Mouse (Mus musculus): ENCODE results near the gene Mkrn1. TPM values are rescaled to one million over a fixed set of nuclear protein-coding genes. Genes with fewer than 3 reads are reported as not detected.

Gene Mkrn1
- polyA plus RNA-seq, 1 experiment from 2014 or later, result 154 TPM

DNA sequence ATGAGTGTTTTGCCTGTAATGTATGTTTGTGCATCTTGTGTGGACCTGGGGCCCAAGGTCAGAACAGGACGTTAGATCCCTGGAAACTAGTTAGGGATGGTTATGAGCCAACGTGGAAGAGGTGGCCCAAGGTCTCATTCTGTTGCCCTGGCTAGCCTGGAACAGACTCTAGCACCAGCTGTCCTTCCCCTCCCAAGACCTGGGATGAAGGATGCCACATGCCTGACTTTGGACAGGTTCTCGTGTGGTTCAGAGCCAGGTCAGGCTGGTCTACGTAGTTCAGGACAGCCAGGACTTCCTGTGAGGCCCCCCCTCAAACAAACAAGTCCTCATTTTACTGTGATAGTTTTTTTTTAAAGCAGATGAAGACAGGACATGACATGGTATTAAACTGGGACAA is 24.3 kb downstream of the Mkrn1 start:
- no peaks in the 10 kb centered on the region for H3K9me3 ChIP-seq (ENCODE audit: low read length)
- no peak overlapping the region for H3K9ac ChIP-seq (replicated peaks)
- H3K27me3 ChIP-seq (ENCODE audit: insufficient read depth, low read length), result no peaks in the 10 kb centered on the region
- peaks cover 44% of the 10 kb centered on the region for H3K36me3 ChIP-seq (replicated peaks; ENCODE audit: insufficient read depth, low read length)
- no peak overlapping the region for H3K4me3 ChIP-seq (ENCODE audit: low read depth, low read length)
- ATAC-seq (no peak), DNase-seq (no peak)
- WGBS (ENCODE audit: insufficient replicate concordance), result 81% methylated on average over 4 of the region's 4 CpGs
- no peak overlapping the region for H3K27ac ChIP-seq (ENCODE audit: low read depth)
- H3K4me2 ChIP-seq (ENCODE audit: low read depth, low read length), result no peak overlapping the region
- no peaks in the 10 kb centered on the region for H3K4me1 ChIP-seq (ENCODE audit: insufficient read depth)
- no peak for TF ChIP-seq EP300 (IDR thresholded peaks at IDR 0.05; ENCODE audit: low read depth)
- TF ChIP-seq CTCF (IDR thresholded peaks at IDR 0.05; ENCODE audit: low read depth), result no peak

GRCm38 (mm10) chr6:39395471-39395870 is 24.8 kb downstream of the Mkrn1 start:
- 82% methylated on average over 4 of the region's 4 CpGs for WGBS (ENCODE audit: insufficient replicate concordance)
- H3K36me3 ChIP-seq (replicated peaks; ENCODE audit: insufficient read depth, low read length), result peaks cover 42% of the 10 kb centered on the region
- ATAC-seq, result no peak

DNA sequence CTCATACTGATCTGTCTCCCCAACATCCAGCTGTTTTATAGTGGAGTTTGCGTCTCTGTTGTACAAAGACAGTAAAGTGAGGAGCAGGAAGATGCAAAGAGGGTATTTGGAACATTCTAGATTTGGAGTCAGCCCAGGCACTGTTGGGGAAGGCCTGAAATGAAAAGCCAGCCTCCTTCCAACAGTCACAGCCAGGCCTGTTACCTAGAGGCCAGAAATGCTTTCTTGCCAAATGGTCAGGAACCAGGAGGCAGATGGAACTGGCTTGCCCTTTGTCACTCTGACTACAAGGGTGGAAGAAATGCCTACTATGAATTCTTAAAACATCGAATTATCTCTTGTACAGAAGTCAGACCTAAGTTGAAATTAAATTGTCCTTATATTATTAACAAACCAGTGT is 30.3 kb downstream of the Mkrn1 start:
- WGBS (ENCODE audit: insufficient replicate concordance), result 75% methylated on average over 2 of the region's 2 CpGs

More at GRCm38 (mm10) chr6:39395471-39395870, 24.8 kb downstream of the Mkrn1 start:
- Histone ChIP-seq H3K27me3 (ENCODE audit: insufficient read depth, low read length) (no peaks in the 10 kb centered on the region), H3K4me2 (ENCODE audit: low read depth, low read length) (no peak overlapping the region), H3K9me3 (ENCODE audit: low read length) (no peaks in the 10 kb centered on the region), H3K9ac (replicated peaks) (no peak overlapping the region), H3K27ac (ENCODE audit: low read depth) (no peak overlapping the region), H3K4me3 (ENCODE audit: low read depth, low read length) (no peak overlapping the region), H3K4me1 (ENCODE audit: insufficient read depth) (no peaks in the 10 kb centered on the region)
- DNase-seq, result no peak
- TF ChIP-seq EP300 (IDR thresholded peaks at IDR 0.05; ENCODE audit: low read depth), result no peak
- no peak for TF ChIP-seq CTCF (IDR thresholded peaks at IDR 0.05; ENCODE audit: low read depth)

DNA sequence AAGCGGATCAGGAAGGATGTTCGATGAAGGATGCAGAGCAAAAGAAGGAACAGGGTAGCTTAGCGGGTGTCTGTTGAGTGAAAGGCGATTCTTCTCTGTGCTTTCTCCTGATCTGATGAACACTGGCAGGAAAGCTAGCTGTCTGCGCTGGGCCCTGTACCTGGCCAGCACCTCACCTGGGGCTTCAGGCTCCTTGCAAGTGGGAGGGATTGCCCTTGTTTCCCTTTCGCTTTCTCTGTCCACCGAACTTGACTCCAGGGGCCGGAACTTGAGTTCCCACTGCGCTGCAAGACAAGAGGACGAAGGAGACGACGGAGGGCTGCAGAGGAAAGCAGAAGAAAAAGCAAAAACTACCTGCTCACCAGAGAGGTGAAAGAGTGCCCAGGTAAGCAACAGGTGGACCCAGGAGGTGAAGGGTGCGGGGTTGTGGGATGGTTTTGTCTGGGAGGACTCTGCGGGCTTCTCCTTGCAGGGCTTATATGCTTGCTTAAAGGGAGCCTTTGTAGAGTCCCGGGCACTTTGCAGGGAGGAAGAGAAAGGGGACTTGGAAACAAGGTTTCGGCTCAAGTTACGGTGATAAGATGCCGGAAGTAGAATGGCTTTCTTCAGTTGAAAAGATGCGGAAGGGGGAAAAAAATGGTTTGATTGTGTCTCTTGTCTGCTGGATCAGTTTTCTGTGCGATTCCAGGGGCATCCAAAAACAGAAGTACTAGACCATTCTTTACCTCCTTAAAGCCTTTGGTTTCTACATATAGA is 39.0 kb downstream of the Mkrn1 start, which contains the start of gene Rab19:
TSS of gene Rab19 (plus strand) at position 51 of the 756 bp plus-strand sequence.
- DNase-seq (peak; percentile 29), ATAC-seq (no peak)
- WGBS (ENCODE audit: insufficient replicate concordance), result 4% methylated on average over 20 of the region's 20 CpGs
- peak within 1 kb of the TSS; percentile 61 for H3K4me3 ChIP-seq (ENCODE audit: low read depth, low read length)
- TF ChIP-seq EP300 (IDR thresholded peaks at IDR 0.05; ENCODE audit: low read depth) (no peak), CTCF (IDR thresholded peaks at IDR 0.05; ENCODE audit: low read depth) (no peak)
- H3K36me3 ChIP-seq (replicated peaks; ENCODE audit: insufficient read depth, low read length), result no peaks in the 10 kb centered on the region
- no peaks in the 10 kb centered on the region for H3K9me3 ChIP-seq (ENCODE audit: low read length)
- H3K4me1 ChIP-seq (ENCODE audit: insufficient read depth), result peaks cover 9% of the 10 kb centered on the region
- H3K9ac ChIP-seq (replicated peaks), result peak within 1 kb of the TSS; percentile 64
- H3K4me2 ChIP-seq (ENCODE audit: low read depth, low read length), result peak within 1 kb of the TSS; percentile 86
- peaks cover 15% of the 10 kb centered on the region; the same call in 1 of the 2 replicates for H3K27me3 ChIP-seq (ENCODE audit: insufficient read depth, low read length)
- H3K27ac ChIP-seq (ENCODE audit: low read depth), result peak within 1 kb of the TSS; percentile 66

More for the DNA sequence above, 30.3 kb downstream of the Mkrn1 start:
- no peak for ATAC-seq
- H3K36me3 ChIP-seq (replicated peaks; ENCODE audit: insufficient read depth, low read length), result no peaks in the 10 kb centered on the region; the same call in 1 of the 2 replicates
- H3K4me2 ChIP-seq (ENCODE audit: low read depth, low read length), result no peak overlapping the region
- no peaks in the 10 kb centered on the region for H3K4me1 ChIP-seq (ENCODE audit: insufficient read depth)
- no peak overlapping the region for H3K9ac ChIP-seq (replicated peaks)
- no peaks in the 10 kb centered on the region for H3K27me3 ChIP-seq (ENCODE audit: insufficient read depth, low read length)
- DNase-seq, result no peak
- no peak overlapping the region for H3K27ac ChIP-seq (ENCODE audit: low read depth)
- H3K9me3 ChIP-seq (ENCODE audit: low read length), result no peaks in the 10 kb centered on the region
- TF ChIP-seq CTCF (IDR thresholded peaks at IDR 0.05; ENCODE audit: low read depth) (no peak), EP300 (IDR thresholded peaks at IDR 0.05; ENCODE audit: low read depth) (no peak)
- no peak overlapping the region for H3K4me3 ChIP-seq (ENCODE audit: low read depth, low read length)

DNA sequence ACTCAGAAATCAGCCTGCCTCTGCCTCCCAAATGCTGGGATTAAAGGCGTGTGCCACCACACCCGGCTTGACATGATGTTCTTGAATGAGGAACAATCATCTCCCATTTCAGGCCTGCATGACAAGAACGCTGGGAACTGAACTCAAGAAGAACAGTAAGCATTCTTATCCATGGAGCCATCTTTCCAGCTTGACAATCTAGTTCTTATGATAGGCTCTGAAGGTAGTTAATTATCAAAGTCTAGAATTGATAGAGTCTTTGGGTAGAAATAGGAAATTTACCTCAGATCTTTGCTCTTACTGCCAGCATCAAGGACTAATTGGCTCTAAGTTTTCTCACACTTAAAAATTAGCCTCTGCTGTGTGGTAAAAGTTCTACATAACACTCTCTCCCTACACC is 40.0 kb downstream of the Mkrn1 start:
- Histone ChIP-seq H3K36me3 (replicated peaks; ENCODE audit: insufficient read depth, low read length) (no peaks in the 10 kb centered on the region), H3K4me1 (ENCODE audit: insufficient read depth) (peaks cover 16% of the 10 kb centered on the region), H3K4me3 (ENCODE audit: low read depth, low read length) (no peak overlapping the region), H3K27me3 (ENCODE audit: insufficient read depth, low read length) (peaks cover 15% of the 10 kb centered on the region; the same call in 1 of the 2 replicates), H3K27ac (ENCODE audit: low read depth) (no peak overlapping the region), H3K9me3 (ENCODE audit: low read length) (no peaks in the 10 kb centered on the region), H3K4me2 (ENCODE audit: low read depth, low read length) (no peak overlapping the region), H3K9ac (replicated peaks) (no peak overlapping the region)
- DNase-seq (no peak), ATAC-seq (no peak)
- TF ChIP-seq EP300 (IDR thresholded peaks at IDR 0.05; ENCODE audit: low read depth) (no peak), CTCF (IDR thresholded peaks at IDR 0.05; ENCODE audit: low read depth) (no peak)
- 61% methylated on average over 3 of the region's 3 CpGs for WGBS (ENCODE audit: insufficient replicate concordance)

GRCm38 (mm10) chr6:39379749-39380148 is 40.5 kb downstream of the Mkrn1 start:
- no peaks in the 10 kb centered on the region for H3K36me3 ChIP-seq (replicated peaks; ENCODE audit: insufficient read depth, low read length)
- 40% methylated on average over 8 of the region's 8 CpGs for WGBS (ENCODE audit: insufficient replicate concordance)
- no peak for ATAC-seq

More at GRCm38 (mm10) chr6:39379749-39380148, 40.5 kb downstream of the Mkrn1 start:
- DNase-seq, result no peak
- no peak for TF ChIP-seq EP300 (IDR thresholded peaks at IDR 0.05; ENCODE audit: low read depth)
- TF ChIP-seq CTCF (IDR thresholded peaks at IDR 0.05; ENCODE audit: low read depth), result no peak
- H3K9me3 ChIP-seq (ENCODE audit: low read length), result no peaks in the 10 kb centered on the region
- H3K4me1 ChIP-seq (ENCODE audit: insufficient read depth), result peaks cover 16% of the 10 kb centered on the region
- H3K27ac ChIP-seq (ENCODE audit: low read depth), result peak overlapping the region; percentile 55; the same call in 1 of the 2 replicates
- H3K27me3 ChIP-seq (ENCODE audit: insufficient read depth, low read length), result peaks cover 15% of the 10 kb centered on the region; the same call in 1 of the 2 replicates
- H3K4me3 ChIP-seq (ENCODE audit: low read depth, low read length), result 0 out of 2 replicates have a peak overlapping the region, but pooled peaks have one; percentile 8
- H3K4me2 ChIP-seq (ENCODE audit: low read depth, low read length), result peak overlapping the region; percentile 45
- no peak overlapping the region for H3K9ac ChIP-seq (replicated peaks)
